Mouse (Mus musculus): ENCODE data around the gene Grsf1.

The Grsf1 gene

GRCm38 (mm10) chr5:88675443-88676387 lies at the start of gene Grsf1:
Gene Grsf1 (minus strand): TSS chr5:88676171.
- peak; percentile 90 to 91 for DNase-seq (ENCODE audit: low spot score in 2 of 2)

GRCm38 (mm10) chr5:88724030-88724429 lies 48.1 kb upstream of the Grsf1 start:
- peak in 1 of 2 experiments; percentile 7 for DNase-seq (ENCODE audit: low spot score in 2 of 2)

- DNase-seq (ENCODE audit: low spot score in 2 of 2) = no peak
Measured at GRCm38 (mm10) chr5:88722213-88722600, 46.2 kb upstream of the Grsf1 start.

- peak; percentile 14 to 16 for DNase-seq (ENCODE audit: low spot score in 2 of 2)
Measured at GRCm38 (mm10) chr5:88721565-88722212, 45.7 kb upstream of the Grsf1 start.

- no peak for DNase-seq (ENCODE audit: low spot score in 2 of 2)
Measured at GRCm38 (mm10) chr5:88721003-88721475, 45.1 kb upstream of the Grsf1 start.

GRCm38 (mm10) chr5:88720116-88721002 lies 44.4 kb upstream of the Grsf1 start, which contains the start of gene Mob1b:
Gene Mob1b (plus strand): TSS chr5:88720855.
- peak; percentile 95 to 96 for DNase-seq (ENCODE audit: low spot score in 2 of 2)

- no peak for DNase-seq (ENCODE audit: low spot score in 2 of 2)
Measured at GRCm38 (mm10) chr5:88716983-88717382, 41.0 kb upstream of the Grsf1 start.

- no peak for DNase-seq (ENCODE audit: low spot score in 2 of 2)
Measured at GRCm38 (mm10) chr5:88712328-88712727, 36.4 kb upstream of the Grsf1 start.

GRCm38 (mm10) chr5:88711618-88712224 lies 35.8 kb upstream of the Grsf1 start:
- no peak for DNase-seq (ENCODE audit: low spot score in 2 of 2)

- DNase-seq (ENCODE audit: low spot score in 2 of 2) = no peak
Measured at GRCm38 (mm10) chr5:88711128-88711527, 35.2 kb upstream of the Grsf1 start.

- no peak for DNase-seq (ENCODE audit: low spot score in 2 of 2)
Measured at GRCm38 (mm10) chr5:88703551-88703950, 27.6 kb upstream of the Grsf1 start.

- DNase-seq (ENCODE audit: low spot score in 2 of 2) = no peak
Measured at GRCm38 (mm10) chr5:88702041-88702440, 26.1 kb upstream of the Grsf1 start.

GRCm38 (mm10) chr5:88699251-88699913 lies 23.4 kb upstream of the Grsf1 start:
- DNase-seq (ENCODE audit: low spot score in 2 of 2) = no peak

GRCm38 (mm10) chr5:88697291-88697690 lies 21.3 kb upstream of the Grsf1 start:
- no peak for DNase-seq (ENCODE audit: low spot score in 2 of 2)

- no peak for DNase-seq (ENCODE audit: low spot score in 2 of 2)
Measured at GRCm38 (mm10) chr5:88693057-88693456, 17.1 kb upstream of the Grsf1 start.

- DNase-seq (ENCODE audit: low spot score in 2 of 2) = no peak
Measured at GRCm38 (mm10) chr5:88692586-88692985, 16.6 kb upstream of the Grsf1 start.

GRCm38 (mm10) chr5:88691506-88692095 lies 15.6 kb upstream of the Grsf1 start:
- DNase-seq (ENCODE audit: low spot score in 2 of 2) = no peak

GRCm38 (mm10) chr5:88690681-88691505 lies 14.9 kb upstream of the Grsf1 start:
- DNase-seq (ENCODE audit: low spot score in 2 of 2) = no peak

- no peak for DNase-seq (ENCODE audit: low spot score in 2 of 2)
Measured at GRCm38 (mm10) chr5:88689279-88689938, 13.4 kb upstream of the Grsf1 start.

All from spleen, postnatal 36 days (tissue).